Mouse (Mus musculus) neural tube, embryonic 12.5 days (tissue): ENCODE data around the gene Bckdha. TPM values are rescaled to one million over a fixed set of nuclear protein-coding genes. Genes with fewer than 3 reads are reported as not detected.

ENCODE experiments used
- ATAC-seq: fragments of 200-750 bp; cut with Nextera tagmentation; 2 replicates; pipeline ENCODE4 v1.8.0; 2017; ENCODE audit warnings: low read depth, mild to moderate bottlenecking, moderate TSS enrichment, moderate library complexity; ENCODE audit not compliant: low FRiP score
- H3K27ac ChIP-seq: fragments of 300-500 bp; sonication (generic); 2 replicates; pipeline ENCODE4 v1.5.1; 2016
- H3K27me3 ChIP-seq: fragments of 300-500 bp; sonication (generic); replicated peaks from 2 replicates; pipeline ENCODE4 v1.6.1; 2016; ENCODE audit warnings: mild to moderate bottlenecking
- H3K36me3 ChIP-seq: fragments of 300-500 bp; sonication (generic); 2 replicates; pipeline ENCODE4 v1.6.1; 2016; ENCODE audit warnings: mild to moderate bottlenecking
- H3K4me1 ChIP-seq: fragments of 300-500 bp; sonication (generic); 2 replicates; pipeline ENCODE4 v1.6.1; 2016
- H3K4me2 ChIP-seq: fragments of 300-500 bp; sonication (generic); replicated peaks from 2 replicates; pipeline ENCODE4 v1.6.1; 2016; ENCODE audit warnings: mild to moderate bottlenecking
- H3K4me3 ChIP-seq: fragments of 300-500 bp; sonication (generic); 2 replicates; pipeline ENCODE4 v1.5.1; 2016
- H3K9ac ChIP-seq: fragments of 300-500 bp; sonication (generic); 2 replicates; pipeline ENCODE4 v1.6.1; 2016; ENCODE audit warnings: mild to moderate bottlenecking
- H3K9me3 ChIP-seq: fragments of 300-500 bp; sonication (generic); 2 replicates; pipeline ENCODE4 v1.6.1; 2016; ENCODE audit warnings: mild to moderate bottlenecking
- WGBS: fragments of 180-500 bp; shearing (Covaris S2); methylation state at CpG from one replicate; pipeline ENCODE4 v1.1.7; 2016; 5-methylcytosine and 5-hydroxymethylcytosine counted together
- polyA plus RNA-seq: library from polyadenylated mRNA; unstranded; fragments of >200 nt; fragmentation: Nextera tagmentation; extraction: Ambion mirVana; gene quantifications from 2 replicates; pipeline ENCODE4 v1.2.1, GENCODE M21; 2016

The Bckdha gene
- polyA plus RNA-seq, 1 experiment from 2014 or later, result 48.4 TPM

GRCm38 (mm10) chr7:25655601-25656428 lies 3.0 kb downstream of the Bckdha start:
- no peak overlapping the region for H3K4me2 ChIP-seq

GRCm38 (mm10) chr7:25652244-25652759 lies 6.5 kb downstream of the Bckdha start:
- no peak overlapping the region for H3K4me2 ChIP-seq
- no peaks in the 10 kb centered on the region for H3K27me3 ChIP-seq
- no peak overlapping the region for H3K4me3 ChIP-seq
- 92% methylated on average over 12 of the region's 12 CpGs for WGBS
- H3K27ac ChIP-seq, result no peak overlapping the region
- H3K9me3 ChIP-seq, result no peaks in the 10 kb centered on the region
- ATAC-seq, result no peak
- no peaks in the 10 kb centered on the region; the same call in 1 of the 2 replicates for H3K36me3 ChIP-seq
- H3K4me1 ChIP-seq, result peaks cover under 1% of the 10 kb centered on the region; the same call in 1 of the 2 replicates
- no peak overlapping the region for H3K9ac ChIP-seq

More at GRCm38 (mm10) chr7:25655601-25656428, 3.0 kb downstream of the Bckdha start:
- Histone ChIP-seq H3K9me3 (no peaks in the 10 kb centered on the region), H3K9ac (no peak overlapping the region), H3K4me3 (no peak overlapping the region), H3K27ac (no peak overlapping the region), H3K4me1 (peaks cover 9% of the 10 kb centered on the region; the same call in 1 of the 2 replicates), H3K27me3 (no peaks in the 10 kb centered on the region), H3K36me3 (no peaks in the 10 kb centered on the region)
- 78% methylated on average over 11 of the region's 11 CpGs for WGBS
- ATAC-seq, result no peak

- H3K4me2 ChIP-seq, result no peak overlapping the region
- no peak overlapping the region for H3K4me3 ChIP-seq
- WGBS, result 88% methylated on average over 8 of the region's 8 CpGs
- H3K9me3 ChIP-seq, result no peaks in the 10 kb centered on the region
- H3K4me1 ChIP-seq, result no peaks in the 10 kb centered on the region
- no peaks in the 10 kb centered on the region; the same call in 1 of the 2 replicates for H3K36me3 ChIP-seq
- no peak overlapping the region for H3K27ac ChIP-seq
- no peaks in the 10 kb centered on the region for H3K27me3 ChIP-seq
- ATAC-seq, result no peak
- no peak overlapping the region for H3K9ac ChIP-seq
These were observed 7.5 kb downstream of the Bckdha start for GRCm38 (mm10) chr7:25651281-25651680.

GRCm38 (mm10) chr7:25649839-25650238 lies 8.9 kb downstream of the Bckdha start:
- no peaks in the 10 kb centered on the region for H3K27me3 ChIP-seq

GRCm38 (mm10) chr7:25647574-25648123 lies 11.1 kb downstream of the Bckdha start:
- Histone ChIP-seq H3K4me2 (no peak overlapping the region), H3K4me3 (no peak overlapping the region), H3K9me3 (no peaks in the 10 kb centered on the region), H3K4me1 (no peaks in the 10 kb centered on the region), H3K36me3 (no peaks in the 10 kb centered on the region; the same call in 1 of the 2 replicates), H3K27me3 (no peaks in the 10 kb centered on the region), H3K27ac (no peak overlapping the region), H3K9ac (no peak overlapping the region)
- 59% methylated on average over 5 of the region's 5 CpGs for WGBS
- ATAC-seq, result no peak

More at GRCm38 (mm10) chr7:25649839-25650238, 8.9 kb downstream of the Bckdha start:
- Histone ChIP-seq H3K27ac (no peak overlapping the region), H3K4me1 (no peaks in the 10 kb centered on the region), H3K4me3 (no peak overlapping the region), H3K36me3 (no peaks in the 10 kb centered on the region; the same call in 1 of the 2 replicates), H3K4me2 (no peak overlapping the region), H3K9me3 (no peaks in the 10 kb centered on the region), H3K9ac (no peak overlapping the region)
- WGBS, result 86% methylated on average over 5 of the region's 5 CpGs
- no peak for ATAC-seq

- Histone ChIP-seq H3K36me3 (peaks cover 6% of the 10 kb centered on the region), H3K4me2 (no peak overlapping the region)
These were observed 13.7 kb downstream of the Bckdha start for GRCm38 (mm10) chr7:25645074-25645473.

GRCm38 (mm10) chr7:25644631-25645030 lies 14.2 kb downstream of the Bckdha start:
- ATAC-seq, result no peak
- Histone ChIP-seq H3K36me3 (peaks cover 6% of the 10 kb centered on the region), H3K9me3 (no peaks in the 10 kb centered on the region), H3K9ac (no peak overlapping the region), H3K4me3 (no peak overlapping the region), H3K27me3 (no peaks in the 10 kb centered on the region), H3K27ac (no peak overlapping the region), H3K4me2 (no peak overlapping the region), H3K4me1 (no peaks in the 10 kb centered on the region)
- 87% methylated on average over 4 of the region's 4 CpGs for WGBS

More at GRCm38 (mm10) chr7:25645074-25645473, 13.7 kb downstream of the Bckdha start:
- Histone ChIP-seq H3K9me3 (no peaks in the 10 kb centered on the region), H3K4me1 (no peaks in the 10 kb centered on the region), H3K4me3 (no peak overlapping the region), H3K27ac (no peak overlapping the region), H3K27me3 (no peaks in the 10 kb centered on the region), H3K9ac (no peak overlapping the region)
- 64% methylated on average over 14 of the region's 14 CpGs for WGBS
- ATAC-seq, result no peak

GRCm38 (mm10) chr7:25644136-25644535 lies 14.6 kb downstream of the Bckdha start:
- no peak for ATAC-seq
- Histone ChIP-seq H3K36me3 (peaks cover 6% of the 10 kb centered on the region), H3K4me1 (no peaks in the 10 kb centered on the region), H3K9me3 (no peaks in the 10 kb centered on the region), H3K4me2 (no peak overlapping the region), H3K9ac (no peak overlapping the region), H3K27me3 (no peaks in the 10 kb centered on the region), H3K27ac (no peak overlapping the region), H3K4me3 (no peak overlapping the region)
- 85% methylated on average over 10 of the region's 10 CpGs for WGBS

- 95% methylated on average over 4 of the region's 4 CpGs for WGBS
- no peak overlapping the region for H3K9ac ChIP-seq
- no peak overlapping the region for H3K4me3 ChIP-seq
- H3K9me3 ChIP-seq, result no peaks in the 10 kb centered on the region
- no peak overlapping the region for H3K4me2 ChIP-seq
- H3K27me3 ChIP-seq, result no peaks in the 10 kb centered on the region
- peaks cover 24% of the 10 kb centered on the region for H3K36me3 ChIP-seq
- no peak overlapping the region for H3K27ac ChIP-seq
- ATAC-seq, result no peak
- no peaks in the 10 kb centered on the region for H3K4me1 ChIP-seq
These were observed 19.0 kb downstream of the Bckdha start for GRCm38 (mm10) chr7:25639754-25640153.

- H3K27ac ChIP-seq, result no peak overlapping the region
- WGBS, result 94% methylated on average over 5 of the region's 5 CpGs
- H3K27me3 ChIP-seq, result no peaks in the 10 kb centered on the region
- H3K36me3 ChIP-seq, result peaks cover 39% of the 10 kb centered on the region
- no peaks in the 10 kb centered on the region for H3K9me3 ChIP-seq
- no peak overlapping the region for H3K9ac ChIP-seq
- no peak; the same call in 1 of the 2 replicates for ATAC-seq
- H3K4me1 ChIP-seq, result no peaks in the 10 kb centered on the region
- no peak overlapping the region for H3K4me3 ChIP-seq
- no peak overlapping the region for H3K4me2 ChIP-seq
These were observed 21.7 kb downstream of the Bckdha start for GRCm38 (mm10) chr7:25637099-25637498.

GRCm38 (mm10) chr7:25636373-25636772 lies 22.4 kb downstream of the Bckdha start:
- Histone ChIP-seq H3K4me3 (no peak overlapping the region), H3K4me1 (no peaks in the 10 kb centered on the region), H3K27me3 (no peaks in the 10 kb centered on the region), H3K4me2 (no peak overlapping the region), H3K9ac (no peak overlapping the region), H3K9me3 (no peaks in the 10 kb centered on the region), H3K27ac (no peak overlapping the region), H3K36me3 (peaks cover 45% of the 10 kb centered on the region)
- WGBS, result 78% methylated on average over 3 of the region's 3 CpGs
- ATAC-seq, result no peak

GRCm38 (mm10) chr7:25632679-25633078 lies 26.1 kb downstream of the Bckdha start:
- no peak for ATAC-seq
- peaks cover 15% of the 10 kb centered on the region for H3K27me3 ChIP-seq
- H3K4me3 ChIP-seq, result no peak overlapping the region
- no peaks in the 10 kb centered on the region for H3K9me3 ChIP-seq
- no peak overlapping the region for H3K4me2 ChIP-seq
- no peak overlapping the region for H3K9ac ChIP-seq
- peaks cover 57% of the 10 kb centered on the region for H3K36me3 ChIP-seq
- H3K4me1 ChIP-seq, result peaks cover 2% of the 10 kb centered on the region; the same call in 1 of the 2 replicates
- H3K27ac ChIP-seq, result no peak overlapping the region
- WGBS, result 89% methylated on average over 5 of the region's 5 CpGs
